Mouse (Mus musculus): ENCODE measurements around the gene Phf21a. TPM values are rescaled to one million over a fixed set of nuclear protein-coding genes. Genes with fewer than 3 reads are reported as not detected.
A peak's percentile ranks its signal among the peaks of the same experiment; 100 is the strongest.

The Phf21a gene
- polyA plus RNA-seq, 1 experiment from 2014 or later: 7.3 TPM

DNA sequence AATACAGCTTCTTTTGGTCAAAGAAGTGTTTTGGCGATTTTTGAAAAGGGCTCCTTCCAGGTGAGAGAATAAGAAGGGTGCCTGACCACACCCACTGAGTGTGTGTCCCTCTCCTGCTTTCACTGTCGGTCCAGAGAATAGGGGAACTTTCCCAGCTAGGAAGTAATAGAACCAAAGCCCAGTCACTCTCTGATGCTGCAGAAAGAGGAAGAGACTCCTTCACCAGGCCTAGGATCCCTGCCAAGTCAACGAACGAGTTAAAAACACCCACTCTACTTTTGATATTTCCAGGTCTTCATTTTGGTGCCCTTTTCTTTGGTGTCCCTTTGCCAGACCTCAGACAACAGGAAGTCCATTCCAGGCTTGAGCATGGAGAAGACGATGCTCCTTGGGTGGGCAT is 31.6 kb downstream of the Phf21a start:
- Histone ChIP-seq H3K4me1 (replicated peaks; ENCODE audit: control insufficient read depth, insufficient read depth) (no peaks in the 10 kb centered on the region), H3K9ac (ENCODE audit: low read length) (no peak overlapping the region), H3K36me3 (ENCODE audit: control insufficient read depth, insufficient read depth, low read length) (no peaks in the 10 kb centered on the region), H3K4me3 (ENCODE audit: low read depth, low read length) (no peak overlapping the region), H3K9me3 (ENCODE audit: control insufficient read depth, low read length) (no peaks in the 10 kb centered on the region), H3K27ac (replicated peaks) (no peak overlapping the region), H3K27me3 (ENCODE audit: control insufficient read depth, insufficient read depth, low read length) (no peaks in the 10 kb centered on the region), H3K4me2 (replicated peaks; ENCODE audit: low read depth) (no peak overlapping the region)
- ATAC-seq (ENCODE audit: low FRiP score, low TSS enrichment): no peak
- no peak for TF ChIP-seq CTCF (IDR thresholded peaks at IDR 0.05; ENCODE audit: low read depth)
- TF ChIP-seq EP300 (optimal IDR thresholded peaks at IDR 0.05): no peak
- no peak for DNase-seq (ENCODE audit: low spot score)
- 63% methylated on average over 5 of the region's 5 CpGs for WGBS

DNA sequence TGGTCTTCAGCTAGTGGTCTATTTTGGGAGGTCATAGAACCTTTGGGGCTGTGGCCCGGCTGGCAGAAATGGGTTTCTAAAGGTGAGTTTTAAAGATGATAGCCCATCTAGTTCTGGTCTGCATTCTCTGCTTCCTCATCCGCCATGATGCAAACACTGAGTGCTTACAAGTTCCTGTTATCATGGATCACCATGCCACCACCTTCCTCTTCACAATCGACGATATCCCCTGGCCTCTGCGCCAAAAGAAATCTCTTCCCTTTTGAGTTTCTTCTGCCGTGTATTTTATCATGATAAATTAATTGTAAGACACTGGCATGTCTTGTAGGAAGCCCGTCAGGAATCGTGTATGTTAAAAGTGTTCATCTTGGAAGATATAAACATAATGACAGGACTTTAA is 32.4 kb downstream of the Phf21a start:
- Histone ChIP-seq H3K36me3 (ENCODE audit: control insufficient read depth, insufficient read depth, low read length) (no peaks in the 10 kb centered on the region), H3K4me1 (replicated peaks; ENCODE audit: control insufficient read depth, insufficient read depth) (no peaks in the 10 kb centered on the region), H3K4me3 (ENCODE audit: low read depth, low read length) (no peak overlapping the region), H3K27ac (replicated peaks) (no peak overlapping the region), H3K9me3 (ENCODE audit: control insufficient read depth, low read length) (no peaks in the 10 kb centered on the region), H3K27me3 (ENCODE audit: control insufficient read depth, insufficient read depth, low read length) (no peaks in the 10 kb centered on the region), H3K4me2 (replicated peaks; ENCODE audit: low read depth) (no peak overlapping the region), H3K9ac (ENCODE audit: low read length) (no peak overlapping the region)
- ATAC-seq (ENCODE audit: low FRiP score, low TSS enrichment) (no peak), DNase-seq (ENCODE audit: low spot score) (no peak)
- TF ChIP-seq EP300 (optimal IDR thresholded peaks at IDR 0.05): no peak
- TF ChIP-seq CTCF (IDR thresholded peaks at IDR 0.05; ENCODE audit: low read depth): no peak
- 66% methylated on average over 8 of the region's 8 CpGs for WGBS

DNA sequence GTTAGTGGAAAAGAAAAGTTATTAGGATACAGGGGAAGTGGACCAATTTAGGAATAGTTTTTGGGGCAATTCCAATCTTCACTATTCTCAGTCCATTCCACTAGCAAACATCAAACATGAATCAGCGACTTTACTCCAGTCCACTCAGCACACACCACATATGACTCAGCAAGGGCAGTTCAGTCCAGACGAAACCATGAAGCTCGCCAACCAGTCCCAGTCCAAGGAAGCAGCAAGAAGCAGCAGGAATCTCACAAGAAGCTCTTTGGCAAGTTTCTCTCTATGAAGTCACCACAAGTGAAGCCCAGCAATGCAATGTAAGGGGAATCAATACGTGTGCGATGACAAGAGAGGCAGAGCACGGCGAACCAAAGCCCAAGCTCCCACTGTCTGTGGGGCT is 37.2 kb downstream of the Phf21a start:
- Histone ChIP-seq H3K27me3 (ENCODE audit: control insufficient read depth, insufficient read depth, low read length) (no peaks in the 10 kb centered on the region), H3K9ac (ENCODE audit: low read length) (no peak overlapping the region), H3K4me3 (ENCODE audit: low read depth, low read length) (no peak overlapping the region), H3K9me3 (ENCODE audit: control insufficient read depth, low read length) (no peaks in the 10 kb centered on the region), H3K4me1 (replicated peaks; ENCODE audit: control insufficient read depth, insufficient read depth) (no peaks in the 10 kb centered on the region), H3K36me3 (ENCODE audit: control insufficient read depth, insufficient read depth, low read length) (no peaks in the 10 kb centered on the region), H3K27ac (replicated peaks) (no peak overlapping the region), H3K4me2 (replicated peaks; ENCODE audit: low read depth) (no peak overlapping the region)
- WGBS: 93% methylated on average over 7 of the region's 7 CpGs
- ATAC-seq (ENCODE audit: low FRiP score, low TSS enrichment) (no peak), DNase-seq (ENCODE audit: low spot score) (no peak)
- TF ChIP-seq EP300 (optimal IDR thresholded peaks at IDR 0.05) (no peak), CTCF (IDR thresholded peaks at IDR 0.05; ENCODE audit: low read depth) (no peak)

DNA sequence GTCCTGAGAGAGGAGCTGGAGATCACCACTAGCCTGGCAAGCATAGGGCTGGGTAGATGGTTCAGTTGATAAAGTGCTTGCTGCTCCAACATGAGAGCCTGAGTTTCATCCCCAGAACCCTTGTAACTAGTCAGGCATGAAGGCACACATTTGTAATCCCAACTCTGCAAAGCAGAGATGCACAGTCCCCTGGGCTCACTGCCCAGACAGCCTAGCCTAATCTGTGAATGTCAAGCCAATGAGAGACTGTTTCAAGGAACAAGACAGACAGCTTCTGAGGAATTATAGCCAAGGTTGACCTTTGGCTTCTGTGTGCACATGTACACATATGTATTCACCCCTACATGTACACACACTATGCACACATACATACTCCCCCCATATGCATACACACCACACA is 45.8 kb downstream of the Phf21a start:
- TF ChIP-seq CTCF (IDR thresholded peaks at IDR 0.05; ENCODE audit: low read depth): no peak
- no peak for TF ChIP-seq EP300 (optimal IDR thresholded peaks at IDR 0.05)
- H3K4me2 ChIP-seq (replicated peaks; ENCODE audit: low read depth): no peak overlapping the region
- no peak overlapping the region for H3K4me3 ChIP-seq (ENCODE audit: low read depth, low read length)
- DNase-seq (ENCODE audit: low spot score): no peak
- no peak for ATAC-seq (ENCODE audit: low FRiP score, low TSS enrichment)
- H3K4me1 ChIP-seq (replicated peaks; ENCODE audit: control insufficient read depth, insufficient read depth): no peaks in the 10 kb centered on the region
- H3K36me3 ChIP-seq (ENCODE audit: control insufficient read depth, insufficient read depth, low read length): no peaks in the 10 kb centered on the region
- H3K9me3 ChIP-seq (ENCODE audit: control insufficient read depth, low read length): no peaks in the 10 kb centered on the region
- no peaks in the 10 kb centered on the region for H3K27me3 ChIP-seq (ENCODE audit: control insufficient read depth, insufficient read depth, low read length)
- H3K9ac ChIP-seq (ENCODE audit: low read length): no peak overlapping the region
- no peak overlapping the region for H3K27ac ChIP-seq (replicated peaks)

DNA sequence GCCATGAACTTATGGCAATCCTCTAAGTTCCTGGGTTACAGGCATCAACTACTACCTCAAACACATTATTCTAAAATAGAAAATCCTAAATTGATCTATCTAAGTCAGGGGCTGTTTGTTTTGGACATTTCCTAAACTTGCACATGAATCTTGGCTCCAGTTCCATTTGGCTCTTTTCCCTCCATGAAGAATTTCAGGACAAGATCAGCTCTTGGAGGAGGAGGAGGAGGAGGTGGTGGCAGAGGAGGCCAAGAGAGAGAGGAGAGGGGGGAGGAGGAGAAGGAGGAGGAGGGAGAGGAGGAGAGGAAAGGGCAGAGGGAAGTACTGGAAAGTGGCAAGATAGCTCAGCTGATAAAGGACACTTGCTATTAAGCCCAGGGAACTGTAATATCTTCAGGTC is 46.4 kb downstream of the Phf21a start:
- no peak overlapping the region for H3K4me3 ChIP-seq (ENCODE audit: low read depth, low read length)
- H3K4me2 ChIP-seq (replicated peaks; ENCODE audit: low read depth): no peak overlapping the region
- H3K27me3 ChIP-seq (ENCODE audit: control insufficient read depth, insufficient read depth, low read length): no peaks in the 10 kb centered on the region
- no peaks in the 10 kb centered on the region for H3K36me3 ChIP-seq (ENCODE audit: control insufficient read depth, insufficient read depth, low read length)
- DNase-seq (ENCODE audit: low spot score) (no peak), ATAC-seq (ENCODE audit: low FRiP score, low TSS enrichment) (no peak)
- no peak for TF ChIP-seq CTCF (IDR thresholded peaks at IDR 0.05; ENCODE audit: low read depth)
- TF ChIP-seq EP300 (optimal IDR thresholded peaks at IDR 0.05): no peak
- no peaks in the 10 kb centered on the region for H3K4me1 ChIP-seq (replicated peaks; ENCODE audit: control insufficient read depth, insufficient read depth)
- H3K9me3 ChIP-seq (ENCODE audit: control insufficient read depth, low read length): no peaks in the 10 kb centered on the region
- H3K27ac ChIP-seq (replicated peaks): no peak overlapping the region
- no peak overlapping the region for H3K9ac ChIP-seq (ENCODE audit: low read length)

DNA sequence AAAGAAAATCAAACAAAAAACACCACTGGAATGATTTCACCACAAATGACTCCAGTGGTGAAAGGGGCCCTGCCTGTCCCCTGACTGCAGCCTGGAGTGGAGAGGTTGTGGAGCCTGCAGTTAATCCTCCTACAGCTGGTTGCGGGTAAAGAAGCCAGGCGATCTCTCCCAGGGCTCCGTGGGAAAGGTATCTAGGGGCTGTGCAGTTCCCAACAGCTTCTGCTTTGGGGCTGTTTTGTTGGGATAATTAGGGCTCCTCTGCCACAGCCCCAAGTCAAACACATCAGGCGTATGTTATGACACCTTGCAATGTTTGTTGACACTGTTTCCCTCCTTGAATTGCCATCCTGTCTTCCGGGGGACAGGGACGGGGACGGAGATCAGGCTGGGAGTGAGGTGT is 47.5 kb downstream of the Phf21a start:
- peak overlapping the region; percentile 23; the same call in 1 of the 2 replicates for H3K9ac ChIP-seq (ENCODE audit: low read length)

More for the DNA sequence above, 47.5 kb downstream of the Phf21a start:
- no peaks in the 10 kb centered on the region for H3K4me1 ChIP-seq (replicated peaks; ENCODE audit: control insufficient read depth, insufficient read depth)
- 15% methylated on average over 7 of the region's 7 CpGs for WGBS
- ATAC-seq (ENCODE audit: low FRiP score, low TSS enrichment): no peak
- H3K36me3 ChIP-seq (ENCODE audit: control insufficient read depth, insufficient read depth, low read length): no peaks in the 10 kb centered on the region
- no peak overlapping the region for H3K4me3 ChIP-seq (ENCODE audit: low read depth, low read length)
- DNase-seq (ENCODE audit: low spot score): no peak
- H3K9me3 ChIP-seq (ENCODE audit: control insufficient read depth, low read length): no peaks in the 10 kb centered on the region
- TF ChIP-seq EP300 (optimal IDR thresholded peaks at IDR 0.05) (no peak), CTCF (IDR thresholded peaks at IDR 0.05; ENCODE audit: low read depth) (no peak)
- H3K27me3 ChIP-seq (ENCODE audit: control insufficient read depth, insufficient read depth, low read length): no peaks in the 10 kb centered on the region
- no peak overlapping the region for H3K27ac ChIP-seq (replicated peaks)
- H3K4me2 ChIP-seq (replicated peaks; ENCODE audit: low read depth): peak overlapping the region; percentile 53

Measured in stomach, postnatal 0 days (tissue).